Mouse (Mus musculus) cerebral cortex, adult 2 months (tissue): ENCODE data around the gene Cops9.

Source experiments
- WGBS: fragments of 180-500 bp; shearing (Covaris S2); methylation state at CpG from one replicate; pipeline ENCODE4 v1.1.7; 2018; 5-methylcytosine and 5-hydroxymethylcytosine counted together

Gene Cops9

GRCm38 (mm10) chr1:92641514-92642272 is at the start of gene Cops9:
Gene Cops9, minus strand, starts transcription at chr1:92641985.
- WGBS, result under 1% methylated on average over 50 of the region's 50 CpGs

DNA sequence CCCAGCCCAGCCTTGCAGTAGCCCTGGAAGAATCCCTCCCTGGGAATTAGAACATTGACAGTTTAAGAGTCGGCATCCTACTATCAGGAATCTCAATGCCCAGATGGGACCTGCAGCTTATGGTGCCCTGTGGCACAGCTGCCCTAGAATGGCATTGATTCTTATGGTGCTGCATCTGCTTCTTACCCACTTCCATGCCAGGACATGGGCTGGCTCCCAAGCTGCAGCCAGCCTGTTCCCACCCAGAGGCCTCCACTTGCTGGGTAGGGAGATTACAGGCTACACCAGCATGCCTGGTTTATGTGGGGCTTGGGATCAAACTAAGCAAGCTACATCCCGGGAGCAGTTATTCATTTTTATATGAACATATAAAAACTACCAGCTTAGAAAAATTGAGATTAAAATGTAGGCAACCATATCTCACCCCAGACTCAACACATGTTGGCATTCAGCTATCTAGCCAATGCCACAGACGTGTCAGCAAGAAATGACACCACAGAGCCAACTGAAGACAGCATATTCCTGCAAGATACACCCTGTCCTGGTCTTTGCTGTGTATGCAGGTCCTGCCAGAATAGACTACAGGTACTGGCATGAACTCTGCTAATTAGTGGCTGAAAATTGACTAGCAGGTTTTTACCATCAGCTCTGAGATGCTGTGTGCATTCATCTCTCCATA is 49.5 kb upstream of the Cops9 start:
- WGBS, result 82% methylated on average over 3 of the region's 3 CpGs

- WGBS, result 53% methylated on average over 8 of the region's 8 CpGs
Observed at GRCm38 (mm10) chr1:92686994-92687393, 45.2 kb upstream of the Cops9 start.

- 62% methylated on average over 8 of the region's 8 CpGs for WGBS
Observed at GRCm38 (mm10) chr1:92683151-92683550, 41.4 kb upstream of the Cops9 start.

- WGBS, result 50% methylated on average over 16 of the region's 16 CpGs
Observed at GRCm38 (mm10) chr1:92680668-92681603, 39.2 kb upstream of the Cops9 start.

DNA sequence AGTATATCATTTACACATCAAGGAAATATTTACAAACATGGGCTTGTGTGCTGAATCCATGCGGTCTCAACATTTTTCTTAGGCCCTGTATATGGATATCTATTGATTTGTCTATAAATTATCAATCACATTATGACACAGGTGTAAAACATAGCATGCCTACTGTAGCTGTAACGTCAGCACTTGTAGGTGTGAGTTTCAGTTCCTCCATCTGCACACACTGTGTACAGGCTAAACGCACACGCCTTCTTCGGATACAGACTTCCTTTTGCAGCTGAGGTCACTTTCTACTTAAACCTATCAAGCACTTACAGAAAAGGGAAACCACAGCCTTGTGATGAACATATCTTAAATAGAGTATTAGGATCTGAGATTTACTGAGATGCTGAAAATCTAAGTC is 37.0 kb upstream of the Cops9 start:
- WGBS, result 87% methylated on average over 5 of the region's 5 CpGs

DNA sequence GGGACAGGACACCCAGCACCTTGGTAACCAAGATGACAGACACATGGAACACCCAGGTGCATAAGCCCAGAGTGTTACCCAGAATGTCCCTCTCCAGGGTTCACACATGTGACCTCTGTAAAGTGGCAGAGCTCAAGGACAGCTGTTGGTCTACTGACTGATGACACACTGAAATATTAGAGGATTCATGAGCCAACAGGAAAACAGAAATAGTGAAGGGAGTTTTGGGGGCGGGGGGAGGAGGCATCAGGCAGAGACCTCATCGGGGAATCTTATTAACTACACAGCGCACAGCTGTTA is 34.8 kb upstream of the Cops9 start:
- 88% methylated on average over 3 of the region's 3 CpGs for WGBS

GRCm38 (mm10) chr1:92675932-92676675 is 34.3 kb upstream of the Cops9 start:
- WGBS, result 62% methylated on average over 10 of the region's 10 CpGs

DNA sequence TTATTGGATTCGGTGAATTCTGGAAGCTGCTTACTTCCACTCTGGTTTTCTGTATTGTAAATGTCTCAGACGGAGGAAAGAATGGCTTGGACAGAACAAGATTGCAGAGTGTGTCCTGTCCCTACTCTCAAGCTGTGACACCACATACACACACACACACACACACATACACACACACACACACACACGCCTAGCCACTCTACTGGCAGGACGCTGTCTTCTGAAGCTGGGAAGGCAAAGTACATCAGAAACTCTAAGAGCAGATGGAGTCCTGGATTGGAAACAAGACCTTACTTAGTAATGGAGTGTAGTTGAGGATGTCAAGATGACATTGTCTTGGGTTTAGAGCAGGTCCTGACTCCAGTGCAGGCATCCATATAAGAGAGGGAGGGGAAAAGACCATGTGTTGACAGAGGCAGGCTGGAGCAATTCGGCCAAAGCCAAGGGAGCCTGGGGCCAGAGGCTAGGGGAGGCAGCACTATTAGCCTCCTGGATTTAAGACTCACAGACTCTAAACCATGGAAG is 31.5 kb upstream of the Cops9 start:
- 78% methylated on average over 5 of the region's 5 CpGs for WGBS

DNA sequence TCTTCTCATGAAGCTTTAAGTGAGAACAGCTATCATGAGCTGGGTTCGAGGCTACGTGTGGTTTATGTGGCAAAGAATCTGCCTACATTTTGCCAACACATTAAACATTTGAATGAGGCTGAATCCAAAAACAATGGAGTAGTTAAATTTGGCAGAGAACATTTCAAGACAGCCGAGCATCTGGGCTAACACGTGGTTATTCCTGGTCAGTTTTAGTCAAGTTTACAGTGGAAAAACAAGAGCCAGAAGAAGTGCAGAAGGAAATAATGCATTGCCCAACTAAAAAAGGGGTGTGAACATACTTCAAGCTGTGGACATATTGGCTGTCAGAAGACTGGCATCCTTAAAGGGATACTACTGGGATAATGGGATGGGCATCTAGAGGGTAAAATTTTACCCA is 29.5 kb upstream of the Cops9 start:
- 43% methylated on average over 4 of the region's 4 CpGs for WGBS

DNA sequence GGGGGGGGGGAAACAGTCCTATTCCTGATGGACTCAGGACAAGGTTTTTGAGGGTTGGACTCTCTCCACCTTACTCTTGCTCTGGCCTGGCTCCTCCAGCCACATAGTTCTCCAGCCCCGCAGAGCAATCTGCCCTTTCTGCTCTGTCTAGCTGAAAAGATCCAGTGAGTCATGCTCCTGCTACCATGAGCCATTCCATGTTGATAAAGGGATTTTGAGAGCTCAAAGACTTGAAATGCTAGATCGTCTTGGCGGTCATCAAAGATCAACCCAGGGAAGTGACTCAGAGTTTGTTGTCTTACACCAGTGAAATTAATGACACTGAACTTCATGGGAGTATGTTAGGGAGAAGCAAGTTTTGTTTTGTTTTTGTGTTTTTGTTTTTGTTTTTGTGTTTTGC is 27.6 kb upstream of the Cops9 start:
- 99% methylated on average over 3 of the region's 3 CpGs for WGBS

- WGBS, result 65% methylated on average over 6 of the region's 6 CpGs
Observed at GRCm38 (mm10) chr1:92667106-92667505, 25.3 kb upstream of the Cops9 start.

- WGBS, result 51% methylated on average over 5 of the region's 5 CpGs
Observed at GRCm38 (mm10) chr1:92659392-92659791, 17.6 kb upstream of the Cops9 start.

DNA sequence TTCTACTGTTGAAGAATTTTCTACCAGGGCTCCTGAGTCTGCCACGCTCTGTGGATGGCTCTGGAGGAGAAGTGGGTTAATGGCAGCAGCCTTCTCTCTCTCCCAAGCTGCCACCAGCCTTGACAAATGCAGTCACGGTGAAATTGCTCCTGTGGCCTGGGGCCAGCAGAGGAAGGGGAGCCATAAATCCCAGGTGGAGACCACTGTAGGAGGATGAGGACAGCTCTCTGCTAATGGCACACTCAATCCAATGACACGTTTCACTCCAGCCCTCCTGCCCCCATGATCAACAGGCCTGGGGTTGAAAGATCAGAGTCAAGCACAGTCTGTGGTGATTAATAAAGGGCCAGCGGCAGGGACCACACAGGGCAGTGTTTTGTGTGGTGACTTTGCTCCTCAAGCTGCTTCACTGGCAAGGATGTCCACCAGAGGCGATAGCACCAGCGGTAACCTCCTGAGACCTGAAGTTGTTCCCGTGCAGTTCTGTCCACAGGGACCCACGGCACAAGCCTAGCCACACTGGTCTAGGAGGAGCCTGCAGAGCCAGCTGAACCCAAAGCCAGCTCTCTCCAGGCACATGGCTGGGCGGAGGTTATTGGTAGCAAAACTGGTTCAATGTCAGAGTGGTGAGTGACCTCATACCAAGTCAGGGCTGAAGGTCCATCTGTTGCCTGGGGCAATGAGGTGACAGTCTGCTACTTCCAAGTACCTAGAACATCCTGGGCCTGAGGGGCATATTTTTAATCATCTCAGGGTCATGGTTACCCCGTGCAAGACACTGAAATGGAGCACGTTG is 15.4 kb upstream of the Cops9 start:
- 89% methylated on average over 11 of the region's 11 CpGs for WGBS

- 63% methylated on average over 2 of the region's 2 CpGs for WGBS
Observed at GRCm38 (mm10) chr1:92654676-92655075, 12.9 kb upstream of the Cops9 start.

GRCm38 (mm10) chr1:92653179-92653578 is 11.4 kb upstream of the Cops9 start:
- 69% methylated on average over 3 of the region's 3 CpGs for WGBS

GRCm38 (mm10) chr1:92651467-92651866 is 9.7 kb upstream of the Cops9 start:
- 41% methylated on average over 3 of the region's 3 CpGs for WGBS

GRCm38 (mm10) chr1:92648673-92649072 is 6.9 kb upstream of the Cops9 start, which contains the start of gene Otos:
Gene Otos, minus strand, starts transcription at chr1:92648841.
- WGBS, result 25% methylated on average over 8 of the region's 8 CpGs

DNA sequence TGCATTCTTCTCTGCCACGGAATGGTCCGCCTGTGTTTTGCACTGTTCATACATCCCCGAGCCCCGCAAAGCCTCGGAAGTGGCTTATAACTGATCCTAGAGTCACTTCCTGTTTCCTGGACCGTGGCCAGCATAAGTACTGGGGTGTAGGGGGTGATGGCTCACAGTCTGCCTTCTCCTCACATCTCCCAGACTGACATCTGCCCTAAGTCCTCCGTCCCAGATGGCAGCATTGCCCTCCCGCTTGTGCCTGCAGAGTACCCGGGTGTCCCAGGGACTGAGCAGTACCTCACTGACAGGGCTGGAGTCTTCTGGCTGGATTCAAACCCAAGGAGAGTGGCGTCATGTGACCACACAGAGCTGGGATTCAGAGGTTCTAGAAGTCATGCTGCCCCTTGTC is 6.4 kb upstream of the Cops9 start:
- WGBS, result 39% methylated on average over 10 of the region's 10 CpGs

- 7% methylated on average over 8 of the region's 8 CpGs for WGBS
Observed at GRCm38 (mm10) chr1:92647752-92648151, 6.0 kb upstream of the Cops9 start.

- WGBS, result 79% methylated on average over 4 of the region's 4 CpGs
Observed at GRCm38 (mm10) chr1:92647026-92647425, 5.2 kb upstream of the Cops9 start.
